Mouse (Mus musculus): ENCODE results near the gene Clk1. TPM values are rescaled to one million over a fixed set of nuclear protein-coding genes. Genes with fewer than 3 reads are reported as not detected.
"Not testable (repeated sequence)": the region's sequence is repeated elsewhere in the genome, so short reads cannot be mapped to it uniquely, and the experiment has no call there.

Gene Clk1
- polyA plus RNA-seq, 1 experiment from 2014 or later: 144 TPM

GRCm38 (mm10) chr1:58391421-58392267 is 32.2 kb downstream of the Clk1 start:
- peaks cover 24% of the 10 kb centered on the region for H3K36me3 ChIP-seq
- H3K9me3 ChIP-seq (replicated peaks): 0 out of 2 replicates have a peak, but pooled peaks cover 2% of the 10 kb centered on the region
- peak overlapping the region; percentile 98 for H3K9ac ChIP-seq
- peak overlapping the region; percentile 82 for H3K4me2 ChIP-seq
- WGBS: 44% methylated on average over 19 of the region's 19 CpGs
- H3K4me1 ChIP-seq (replicated peaks): peaks cover 11% of the 10 kb centered on the region
- H3K27me3 ChIP-seq (replicated peaks): no peaks in the 10 kb centered on the region
- no peak for ATAC-seq (ENCODE audit: insufficient number of reproducible peaks, low FRiP score)
- peak overlapping the region; percentile 99 for H3K27ac ChIP-seq (ENCODE audit: poor library complexity, severe bottlenecking)
- H3K4me3 ChIP-seq: peak overlapping the region; percentile 99

- Histone ChIP-seq H3K27ac (ENCODE audit: poor library complexity, severe bottlenecking) (no peak overlapping the region), H3K4me1 (replicated peaks) (no peaks in the 10 kb centered on the region), H3K27me3 (replicated peaks) (no peaks in the 10 kb centered on the region), H3K4me2 (no peak overlapping the region), H3K4me3 (no peak overlapping the region), H3K36me3 (0 out of 2 replicates have a peak, but pooled peaks cover 4% of the 10 kb centered on the region), H3K9me3 (replicated peaks) (no peaks in the 10 kb centered on the region), H3K9ac (no peak overlapping the region)
- ATAC-seq (ENCODE audit: insufficient number of reproducible peaks, low FRiP score): no peak
- 73% methylated on average over 5 of the region's 5 CpGs for WGBS
Observed at GRCm38 (mm10) chr1:58382586-58383281, 41.1 kb downstream of the Clk1 start.

GRCm38 (mm10) chr1:58375574-58376147 is 48.2 kb downstream of the Clk1 start:
- ATAC-seq (ENCODE audit: insufficient number of reproducible peaks, low FRiP score): no peak
- Histone ChIP-seq H3K36me3 (no peaks in the 10 kb centered on the region), H3K9ac (no peak overlapping the region), H3K9me3 (replicated peaks) (no peaks in the 10 kb centered on the region), H3K27me3 (replicated peaks) (no peaks in the 10 kb centered on the region), H3K27ac (ENCODE audit: poor library complexity, severe bottlenecking) (no peak overlapping the region), H3K4me3 (no peak overlapping the region), H3K4me2 (no peak overlapping the region), H3K4me1 (replicated peaks) (peaks cover 6% of the 10 kb centered on the region; the same call in 1 of the 2 replicates)
- WGBS: 64% methylated on average over 3 of the region's 3 CpGs

GRCm38 (mm10) chr1:58374266-58374665 is 49.6 kb downstream of the Clk1 start:
- H3K4me2 ChIP-seq; H3K4me3 ChIP-seq; ATAC-seq (ENCODE audit: insufficient number of reproducible peaks, low FRiP score); H3K36me3 ChIP-seq; H3K9ac ChIP-seq; H3K27ac ChIP-seq (ENCODE audit: poor library complexity, severe bottlenecking); H3K27me3 ChIP-seq (replicated peaks); H3K9me3 ChIP-seq (replicated peaks); H3K4me1 ChIP-seq (replicated peaks): not testable (repeated sequence)
- 65% methylated on average over 2 of the region's 2 CpGs for WGBS

GRCm38 (mm10) chr1:58369716-58370115 is 54.1 kb downstream of the Clk1 start:
- ATAC-seq (ENCODE audit: insufficient number of reproducible peaks, low FRiP score): no peak
- Histone ChIP-seq H3K9ac (no peak overlapping the region), H3K4me3 (no peak overlapping the region), H3K9me3 (replicated peaks) (peaks cover 2% of the 10 kb centered on the region), H3K4me1 (replicated peaks) (no peaks in the 10 kb centered on the region), H3K27me3 (replicated peaks) (no peaks in the 10 kb centered on the region), H3K36me3 (no peaks in the 10 kb centered on the region), H3K27ac (ENCODE audit: poor library complexity, severe bottlenecking) (no peak overlapping the region), H3K4me2 (no peak overlapping the region)
- WGBS: 64% methylated on average over 2 of the region's 2 CpGs

- H3K9me3 ChIP-seq (replicated peaks): peaks cover 10% of the 10 kb centered on the region
Observed at GRCm38 (mm10) chr1:58366737-58367471, 57.0 kb downstream of the Clk1 start.

GRCm38 (mm10) chr1:58365829-58366228 is 58.0 kb downstream of the Clk1 start:
- Histone ChIP-seq H3K9ac (no peak overlapping the region), H3K27me3 (replicated peaks) (no peaks in the 10 kb centered on the region), H3K4me1 (replicated peaks) (peaks cover 3% of the 10 kb centered on the region; the same call in 1 of the 2 replicates), H3K4me3 (no peak overlapping the region), H3K4me2 (no peak overlapping the region), H3K36me3 (no peaks in the 10 kb centered on the region), H3K27ac (ENCODE audit: poor library complexity, severe bottlenecking) (no peak overlapping the region), H3K9me3 (replicated peaks) (peaks cover 10% of the 10 kb centered on the region)
- 90% methylated on average over 3 of the region's 3 CpGs for WGBS
- no peak for ATAC-seq (ENCODE audit: insufficient number of reproducible peaks, low FRiP score)

More at GRCm38 (mm10) chr1:58366737-58367471, 57.0 kb downstream of the Clk1 start:
- 71% methylated on average over 12 of the region's 12 CpGs for WGBS
- no peak overlapping the region for H3K4me3 ChIP-seq
- H3K4me2 ChIP-seq: no peak overlapping the region
- no peak overlapping the region for H3K9ac ChIP-seq
- H3K4me1 ChIP-seq (replicated peaks): 0 out of 2 replicates have a peak, but pooled peaks cover under 1% of the 10 kb centered on the region
- no peak for ATAC-seq (ENCODE audit: insufficient number of reproducible peaks, low FRiP score)
- H3K27me3 ChIP-seq (replicated peaks): no peaks in the 10 kb centered on the region
- H3K27ac ChIP-seq (ENCODE audit: poor library complexity, severe bottlenecking): no peak overlapping the region
- H3K36me3 ChIP-seq: no peaks in the 10 kb centered on the region

- peaks cover 10% of the 10 kb centered on the region for H3K9me3 ChIP-seq (replicated peaks)
- ATAC-seq (ENCODE audit: insufficient number of reproducible peaks, low FRiP score): no peak
- 92% methylated on average over 12 of the region's 12 CpGs for WGBS
Observed at GRCm38 (mm10) chr1:58364551-58364950, 59.3 kb downstream of the Clk1 start.

GRCm38 (mm10) chr1:58362296-58362695 is 61.6 kb downstream of the Clk1 start:
- WGBS: 26% methylated on average over 4 of the region's 4 CpGs
- no peak overlapping the region for H3K4me3 ChIP-seq

More at GRCm38 (mm10) chr1:58364551-58364950, 59.3 kb downstream of the Clk1 start:
- Histone ChIP-seq H3K4me3 (no peak overlapping the region), H3K9ac (no peak overlapping the region), H3K27me3 (replicated peaks) (no peaks in the 10 kb centered on the region), H3K36me3 (no peaks in the 10 kb centered on the region), H3K4me2 (no peak overlapping the region), H3K27ac (ENCODE audit: poor library complexity, severe bottlenecking) (no peak overlapping the region), H3K4me1 (replicated peaks) (peaks cover 3% of the 10 kb centered on the region; the same call in 1 of the 2 replicates)

More at GRCm38 (mm10) chr1:58362296-58362695, 61.6 kb downstream of the Clk1 start:
- Histone ChIP-seq H3K4me2 (no peak overlapping the region), H3K4me1 (replicated peaks) (peaks cover 3% of the 10 kb centered on the region; the same call in 1 of the 2 replicates), H3K27me3 (replicated peaks) (no peaks in the 10 kb centered on the region), H3K9me3 (replicated peaks) (peaks cover 10% of the 10 kb centered on the region; the same call in 1 of the 2 replicates), H3K36me3 (no peaks in the 10 kb centered on the region), H3K27ac (ENCODE audit: poor library complexity, severe bottlenecking) (no peak overlapping the region), H3K9ac (no peak overlapping the region)
- ATAC-seq (ENCODE audit: insufficient number of reproducible peaks, low FRiP score): no peak

Data from heart, embryonic 12.5 days (tissue).